8 mouse cellular contexts compared by ENCODE assay signal in genomic region chr13:67399183-67399903, GRCm38 (mm10). TPM values are rescaled to one million over a fixed set of nuclear protein-coding genes. Genes with fewer than 3 reads are reported as not detected.
DNase-seq lines count a peak whose midpoint lies in the region; ATAC-seq and TF ChIP-seq lines count a peak whose summit lies in the region.
"Not testable (repeated sequence)": the region's sequence is repeated elsewhere in the genome, so short reads cannot be mapped to it uniquely, and the experiment has no call there.

TSS of gene Zfp429 (minus strand) at chr13:67399819.

- H3K4me3 ChIP-seq in hindbrain, embryonic 10.5 days, result peak within 1 kb of the TSS; percentile 69
- peak within 1 kb of the TSS; percentile 71 for H3K4me3 ChIP-seq in lung, embryonic 15.5 days
- H3K4me3 ChIP-seq in olfactory bulb, adult 2 months (ENCODE audit: insufficient read depth, low read depth, low read length), result peak within 1 kb of the TSS; percentile 99

- H3K9me3 ChIP-seq in hindbrain, embryonic 10.5 days; lung, embryonic 15.5 days: not testable (repeated sequence)

- TF ChIP-seq POLR2A in olfactory bulb, adult 2 months (IDR thresholded peaks at IDR 0.05; ENCODE audit: insufficient read depth, low read depth, low read length), result 0 out of 2 replicates have a peak, but pooled peaks have one; percentile 23

- not testable (repeated sequence) for TF ChIP-seq CTCF in olfactory bulb, adult 2 months (IDR thresholded peaks at IDR 0.05; ENCODE audit: insufficient read depth, low read depth, low read length)

- 3% methylated on average over 16 of the region's 16 CpGs for WGBS in hindbrain, embryonic 10.5 days
- WGBS in lung, embryonic 15.5 days, result 3% methylated on average over 14 of the region's 16 CpGs
- 2% methylated on average over 16 of the region's 16 CpGs for WGBS in olfactory bulb, adult 2 months

- H3K27ac ChIP-seq in hindbrain, embryonic 10.5 days, result peak within 1 kb of the TSS; percentile 79
- peak within 1 kb of the TSS; percentile 70 for H3K27ac ChIP-seq in lung, embryonic 15.5 days
- not testable (repeated sequence) for H3K27ac ChIP-seq in olfactory bulb, adult 2 months (ENCODE audit: insufficient read depth, low read depth, low read length)

- H3K27me3 ChIP-seq in hindbrain, embryonic 10.5 days (ENCODE audit: insufficient read depth, poor library complexity, severe bottlenecking); lung, embryonic 15.5 days: not testable (repeated sequence)

- not testable (repeated sequence) for H3K4me1 ChIP-seq in hindbrain, embryonic 10.5 days (replicated peaks); lung, embryonic 15.5 days; olfactory bulb, adult 2 months (ENCODE audit: control insufficient read depth, insufficient read depth, low read length)

- H3K4me2 ChIP-seq in lung, embryonic 15.5 days, result peak within 1 kb of the TSS; percentile 56

- not testable (repeated sequence) for H3K36me3 ChIP-seq in hindbrain, embryonic 10.5 days; lung, embryonic 15.5 days

- DNase-seq in Muller cell, postnatal 12 days (ENCODE audit: inconsistent ontology term), result peak; percentile 78
- DNase-seq in cerebellum, adult 9-11 months, result peak; percentile 67
- peak; percentile 41 to 80 for DNase-seq in frontal cortex, adult 2 months (ENCODE audit: extremely low spot score in 1 of 2, low spot score in 1 of 2)
- peak; percentile 69 for DNase-seq in hindbrain, embryonic 10.5 days (ENCODE audit: low spot score)
- peak; percentile 51 for DNase-seq in layer of hippocampus, adult 9-10 months (ENCODE audit: low spot score)
- DNase-seq in thymus, adult 18-20 months, result peak; percentile 56 to 67

- peak; percentile 95 for ATAC-seq in lung, embryonic 15.5 days (ENCODE audit: borderline replicate concordance, extremely low read depth, low FRiP score, low TSS enrichment)

- H3K9ac ChIP-seq in lung, embryonic 15.5 days, result peak within 1 kb of the TSS; percentile 56

RNA-seq across cellular contexts. Expression of gene Zfp429, which starts in this region (rescaled TPM):
- 3.2 and 3.4 TPM in 2 replicates for polyA plus RNA-seq in frontal cortex, adult 2 months (2012; rRNA removed)
- 3.7 and 5.9 TPM in 2 replicates for polyA plus RNA-seq in hindbrain, embryonic 10.5 days (2016; fragmentation: Nextera tagmentation; extraction: Ambion mirVana)
- polyA plus RNA-seq in lung, embryonic 15.5 days (2015; fragmentation: Nextera tagmentation; extraction: Ambion mirVana), result 6.8 and 7.7 TPM in 2 replicates
- not detected in 2 replicates for polyA plus RNA-seq in olfactory bulb, adult 2 months (2012; ENCODE audit: insufficient read depth, insufficient read length, low replicate concordance, missing spikeins)
